Mouse (Mus musculus) megakaryocyte, embryonic 14.5 days (primary cell): Measurements from ENCODE around the gene Usf1.
A peak's percentile ranks its signal among the peaks of the same experiment; 100 is the strongest.

Experiments used
- FLI1 ChIP-seq: IDR thresholded peaks from 2 replicates; pipeline ENCODE4 v1.6.1; 2012; ENCODE audit warnings: low read length, inconsistent platforms, mixed read lengths
- GATA1 ChIP-seq: IDR thresholded peaks from 3 replicates; pipeline ENCODE4 v1.6.1; 2012; ENCODE audit warnings: mixed read lengths, low read length, inconsistent platforms, borderline replicate concordance

- peak; percentile 29; the same call in 1 of the 2 replicates for TF ChIP-seq FLI1
- TF ChIP-seq GATA1 = no peak; the same call in 2 of the 3 replicates
These were observed 30.6 kb downstream of the Usf1 start for GRCm38 (mm10) chr1:171441466-171442412.
